Comparison of ENCODE assay signal across 9 mouse cellular contexts in genomic region chr19:32974778-32975240, GRCm38 (mm10).
A peak's percentile ranks its signal among the peaks of the same experiment; 100 is the strongest.
DNase-seq lines count a peak whose midpoint lies in the region; ATAC-seq and TF ChIP-seq lines count a peak whose summit lies in the region.
"Had no signal": no experiment of that assay in that cellular context is flagged by ENCODE, and none has a peak within 500 bp of the region (broad histone marks: within the 10 kb centered on the region; RNA-seq: fewer than 3 reads in every experiment).

No protein-coding gene starts in this region.

- no peak overlapping the region for H3K27ac ChIP-seq in forebrain, postnatal 0 days (ENCODE audit: low read depth, low read length)
- H3K27ac ChIP-seq in forebrain, embryonic 16.5 days (ENCODE audit: low read length): no peak overlapping the region
- peak overlapping the region; percentile 38; the same call in 1 of the 2 replicates for H3K27ac ChIP-seq in embryonic fibroblast, embryonic 13.5 days (ENCODE audit: insufficient read depth, low read length)
- H3K27ac ChIP-seq in forebrain, embryonic 11.5 days (ENCODE audit: low read depth, low read length): no peak overlapping the region
- H3K27ac ChIP-seq: macrophage had no signal

- H3K36me3 ChIP-seq in forebrain, postnatal 0 days (ENCODE audit: insufficient read depth): no peaks in the 10 kb centered on the region
- H3K36me3 ChIP-seq in forebrain, embryonic 16.5 days (ENCODE audit: control insufficient read depth, insufficient read depth): no peaks in the 10 kb centered on the region
- no peaks in the 10 kb centered on the region for H3K36me3 ChIP-seq in forebrain, embryonic 11.5 days (ENCODE audit: control insufficient read depth, insufficient read depth, low read length)

- no peak overlapping the region for H3K4me3 ChIP-seq in forebrain, postnatal 0 days (ENCODE audit: low read depth, low read length)
- H3K4me3 ChIP-seq in forebrain, embryonic 16.5 days (replicated peaks; ENCODE audit: low read length): no peak overlapping the region
- H3K4me3 ChIP-seq in embryonic fibroblast, embryonic 13.5 days (ENCODE audit: insufficient read depth, low read length): no peak overlapping the region
- no peak overlapping the region for H3K4me3 ChIP-seq in forebrain, embryonic 11.5 days (ENCODE audit: low read depth, low read length)

- TF ChIP-seq POLR2A in embryonic fibroblast, embryonic 13.5 days (IDR thresholded peaks at IDR 0.05; ENCODE audit: low read depth, low read length): no peak

- no peak overlapping the region for H3K4me2 ChIP-seq in forebrain, postnatal 0 days (ENCODE audit: low read depth)
- no peak overlapping the region for H3K4me2 ChIP-seq in forebrain, embryonic 16.5 days (ENCODE audit: low read length)
- no peak overlapping the region for H3K4me2 ChIP-seq in forebrain, embryonic 11.5 days (ENCODE audit: low read depth, low read length, severe bottlenecking)

- no peak overlapping the region for H3K9ac ChIP-seq in forebrain, postnatal 0 days
- H3K9ac ChIP-seq in forebrain, embryonic 16.5 days (replicated peaks; ENCODE audit: low read depth, low read length): no peak overlapping the region
- no peak overlapping the region for H3K9ac ChIP-seq in forebrain, embryonic 11.5 days (ENCODE audit: low read length)

- 72% methylated on average over 4 of the region's 4 CpGs for WGBS in forebrain, postnatal 0 days
- 82% methylated on average over 4 of the region's 4 CpGs for WGBS in forebrain, embryonic 16.5 days
- 94% methylated on average over 4 of the region's 4 CpGs for WGBS in forebrain, embryonic 11.5 days

- H3K9me3 ChIP-seq in forebrain, postnatal 0 days (ENCODE audit: low read length): no peaks in the 10 kb centered on the region
- H3K9me3 ChIP-seq in forebrain, embryonic 16.5 days (ENCODE audit: control insufficient read depth, low read length): no peaks in the 10 kb centered on the region
- no peaks in the 10 kb centered on the region for H3K9me3 ChIP-seq in forebrain, embryonic 11.5 days (ENCODE audit: control insufficient read depth, low read length)

- ATAC-seq in forebrain, postnatal 0 days: no peak
- no peak for ATAC-seq in forebrain, embryonic 16.5 days
- ATAC-seq in forebrain, embryonic 11.5 days (replicated peaks; ENCODE audit: low FRiP score): no peak
- no peak for ATAC-seq in granulocyte monocyte progenitor cell, adult 5-6 weeks (replicated peaks; ENCODE audit: poor library complexity, severe bottlenecking)

- H3K27me3 ChIP-seq in forebrain, postnatal 0 days (ENCODE audit: insufficient read depth, low read length): no peaks in the 10 kb centered on the region
- no peaks in the 10 kb centered on the region for H3K27me3 ChIP-seq in forebrain, embryonic 16.5 days (replicated peaks; ENCODE audit: control insufficient read depth, insufficient read depth, low read length)
- no peaks in the 10 kb centered on the region for H3K27me3 ChIP-seq in forebrain, embryonic 11.5 days (ENCODE audit: control insufficient read depth, insufficient read depth, low read length)

- H3K4me1 ChIP-seq in forebrain, postnatal 0 days (ENCODE audit: insufficient read depth): no peaks in the 10 kb centered on the region
- H3K4me1 ChIP-seq in forebrain, embryonic 16.5 days (replicated peaks; ENCODE audit: control insufficient read depth, insufficient read depth, low read length): no peaks in the 10 kb centered on the region
- 0 out of 2 replicates have a peak, but pooled peaks cover 2% of the 10 kb centered on the region for H3K4me1 ChIP-seq in embryonic fibroblast, embryonic 13.5 days (ENCODE audit: control insufficient read depth, insufficient read depth, low read length)
- no peaks in the 10 kb centered on the region for H3K4me1 ChIP-seq in forebrain, embryonic 11.5 days (replicated peaks; ENCODE audit: control insufficient read depth, insufficient read depth, low read length)

- TF ChIP-seq CTCF in forebrain, postnatal 0 days (IDR thresholded peaks at IDR 0.05; ENCODE audit: low read depth): no peak
- no peak for TF ChIP-seq CTCF in embryonic fibroblast, embryonic 13.5 days (IDR thresholded peaks at IDR 0.05; ENCODE audit: borderline replicate concordance, insufficient read depth, low read length)

- peak; percentile 5 for DNase-seq in forebrain, postnatal 0 days
- DNase-seq in Muller cell, postnatal 12 days (ENCODE audit: inconsistent ontology term): peak; percentile 97
- peak; percentile 18 to 22 for DNase-seq in kidney, postnatal 4 days
- DNase-seq in layer of hippocampus, postnatal 25 days (ENCODE audit: extremely low spot score in 1 of 2, low spot score in 1 of 2): no peak
- DNase-seq in forebrain, embryonic 11.5 days (ENCODE audit: low spot score): no peak

Comparison
In these comparisons a context has a peak if more than half of its experiments do, and no peak if none do; other contexts are left out.
1. DNase-seq: peak in forebrain, postnatal 0 days (single experiment), Muller cell, postnatal 12 days (single experiment) and kidney, postnatal 4 days (2 of 2); none in layer of hippocampus, postnatal 25 days (0 of 2) and forebrain, embryonic 11.5 days (single experiment).